In the genomic region with DNA sequence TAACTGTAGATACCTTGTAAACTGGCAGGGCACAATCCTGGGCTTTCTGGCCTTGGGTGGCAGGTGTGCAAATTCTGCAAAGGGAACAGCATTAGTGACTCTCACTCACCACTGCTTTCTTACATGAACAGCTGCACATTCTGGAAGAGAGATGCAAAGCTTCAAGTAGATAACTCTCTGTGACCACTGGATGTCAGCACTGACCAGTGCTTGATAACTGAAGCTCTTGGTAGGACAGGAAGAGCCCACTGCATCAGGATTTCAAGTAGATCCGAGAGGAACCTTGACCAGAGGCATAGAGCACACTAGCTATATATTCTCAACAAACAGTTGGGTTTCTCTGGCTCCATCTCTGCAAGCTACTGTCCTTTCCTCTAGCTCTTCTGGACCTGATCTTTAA, we compare ENCODE assay signal across 16 mouse cellular contexts. TPM values are rescaled to one million over a fixed set of nuclear protein-coding genes. Genes with fewer than 3 reads are reported as not detected.
DNase-seq lines count a peak whose midpoint lies in the region; ATAC-seq and TF ChIP-seq lines count a peak whose summit lies in the region.
"Had no signal": no experiment of that assay in that cellular context is flagged by ENCODE, and none has a peak within 500 bp of the region (broad histone marks: within the 10 kb centered on the region; RNA-seq: fewer than 3 reads in every experiment).

No protein-coding gene starts in this region.

- no peak for DNase-seq in frontal cortex, postnatal 25 days (ENCODE audit: low spot score in 2 of 2)
- DNase-seq in layer of hippocampus, adult 2 months (ENCODE audit: low spot score in 2 of 2), result no peak
- DNase-seq in layer of hippocampus, adult 8-10 months (ENCODE audit: low spot score in 2 of 2), result no peak
- DNase-seq in 3T3-L1 (ENCODE audit: low read depth, low spot score), result peak; percentile 41
- no peak for DNase-seq in MEL (ENCODE audit: low read depth, low spot score)
- DNase-seq in ovary, postnatal 10 days (ENCODE audit: low spot score), result no peak
- DNase-seq: cerebellum, adult 11 months; cerebellum, postnatal 36 days; gastrocnemius, postnatal 36 days; kidney, adult 11 months; lung, adult 18-20 months had no signal

- H3K27me3 ChIP-seq in MEL (ENCODE audit: control insufficient read depth in 1 of 2, insufficient read depth in 2 of 2, low read length in 2 of 2), result no peaks in the 10 kb centered on the region; a peak in 1 of 4 replicates
- H3K27me3 ChIP-seq: hindbrain, embryonic 13.5 days; neural tube, embryonic 12.5 days had no signal

- peak; percentile 66 for TF ChIP-seq CTCF in layer of hippocampus, adult 2 months (conservative IDR thresholded peaks at IDR 0.05)
- peak in 2 of 3 experiments; percentile 11 to 56; a peak in 2 of 6 replicates for TF ChIP-seq CTCF in MEL (IDR thresholded peaks at IDR 0.05 in 2 of 3, conservative IDR thresholded peaks at IDR 0.05 in 1 of 3; ENCODE audit: control insufficient read depth in 1 of 3, insufficient read depth in 1 of 3, low read depth in 2 of 3, low read length in 3 of 3, poor library complexity in 1 of 3, severe bottlenecking in 1 of 3)

- peaks cover 7 to 14% of the 10 kb centered on the region in 2 experiments for H3K4me1 ChIP-seq in MEL (ENCODE audit: control insufficient read depth in 1 of 2, insufficient read depth in 2 of 2, low read length in 2 of 2)
- H3K4me1 ChIP-seq: hindbrain, embryonic 13.5 days; limb, embryonic 12.5 days; neural tube, embryonic 12.5 days had no signal

- 0 out of 2 replicates have a peak, but pooled peaks have one; percentile 59 for ATAC-seq in frontal cortex, adult (ENCODE audit: low TSS enrichment)
- ATAC-seq in granulocyte monocyte progenitor cell, adult 5-6 weeks (replicated peaks; ENCODE audit: poor library complexity, severe bottlenecking), result no peak

- TF ChIP-seq POLR2A in MEL (IDR thresholded peaks at IDR 0.05; ENCODE audit: control insufficient read depth in 1 of 2, insufficient read depth in 1 of 2, low read depth in 1 of 2, low read length in 2 of 2, poor library complexity in 1 of 2), result no peak

- H3K79me2 ChIP-seq in MEL (ENCODE audit: control insufficient read depth, insufficient read depth, low read length, poor library complexity), result no peaks in the 10 kb centered on the region

- no peak for TF ChIP-seq EP300 in MEL (IDR thresholded peaks at IDR 0.05; ENCODE audit: low read depth in 1 of 2, low read length in 2 of 2)

- no peak overlapping the region for H3K9ac ChIP-seq in MEL (ENCODE audit: control insufficient read depth, low read depth, low read length, poor library complexity, severe bottlenecking)
- H3K9ac ChIP-seq: hindbrain, embryonic 13.5 days; limb, embryonic 12.5 days; neural tube, embryonic 12.5 days had no signal

- peaks cover 0 to 11% of the 10 kb centered on the region in 2 experiments; a peak in 2 of 4 replicates for H3K36me3 ChIP-seq in MEL (ENCODE audit: control insufficient read depth in 1 of 2, insufficient read depth in 2 of 2, low read length in 2 of 2)
- H3K36me3 ChIP-seq: hindbrain, embryonic 13.5 days; limb, embryonic 12.5 days; neural tube, embryonic 12.5 days had no signal

- H3K4me3 ChIP-seq in layer of hippocampus, adult 2 months, result no peak overlapping the region
- no peak overlapping the region for H3K4me3 ChIP-seq in MEL (ENCODE audit: control insufficient read depth in 1 of 2, insufficient read depth in 1 of 2, low read depth in 2 of 2, low read length in 2 of 2)
- H3K4me3 ChIP-seq: hindbrain, embryonic 13.5 days; limb, embryonic 12.5 days; neural tube, embryonic 12.5 days had no signal

- no peaks in the 10 kb centered on the region for H3K9me3 ChIP-seq in MEL (replicated peaks; ENCODE audit: insufficient read depth, low read length)
- H3K9me3 ChIP-seq: hindbrain, embryonic 13.5 days; neural tube, embryonic 12.5 days had no signal

- no peak overlapping the region for H3K27ac ChIP-seq in layer of hippocampus, adult 2 months
- H3K27ac ChIP-seq in MEL (ENCODE audit: control insufficient read depth, low read depth, low read length), result no peak overlapping the region
- H3K27ac ChIP-seq: hindbrain, embryonic 13.5 days; limb, embryonic 12.5 days; neural tube, embryonic 12.5 days had no signal

- peak; percentile 59 for TF ChIP-seq RAD21 in MEL (IDR thresholded peaks at IDR 0.05; ENCODE audit: low read depth, low read length)

TF ChIP-seq in MEL, 35 proteins besides CTCF, POLR2A, EP300 and RAD21:
- peak; percentile 32; the same call in 1 of the 2 replicates for TF ChIP-seq ZC3H11A (IDR thresholded peaks at IDR 0.05; ENCODE audit: low read depth, low read length)
- no peak for TF ChIP-seq USF1 (IDR thresholded peaks at IDR 0.05; ENCODE audit: low read depth, low read length)
- no peak for TF ChIP-seq BHLHE40 (IDR thresholded peaks at IDR 0.05; ENCODE audit: borderline replicate concordance, low read depth, low read length)
- TF ChIP-seq CHD2 (IDR thresholded peaks at IDR 0.05; ENCODE audit: low read length), result no peak
- no peak for TF ChIP-seq KAT2A (conservative IDR thresholded peaks at IDR 0.05; ENCODE audit: low read depth, low read length)
- no peak for TF ChIP-seq ZMIZ1 (IDR thresholded peaks at IDR 0.05; ENCODE audit: low read depth, low read length)
- TF ChIP-seq HCFC1 (IDR thresholded peaks at IDR 0.05; ENCODE audit: low read depth, low read length), result no peak
- no peak for TF ChIP-seq POLR2AphosphoS5 (IDR thresholded peaks at IDR 0.05; ENCODE audit: borderline replicate concordance, low read depth, low read length)
- no peak for TF ChIP-seq TCF12 (IDR thresholded peaks at IDR 0.05; ENCODE audit: low read depth, low read length)
- TF ChIP-seq SMC3 (IDR thresholded peaks at IDR 0.05; ENCODE audit: low read depth, low read length), result peak; percentile 48
- no peak for TF ChIP-seq ETS1 (IDR thresholded peaks at IDR 0.05; ENCODE audit: low read depth, low read length)
- no peak for TF ChIP-seq JUND (IDR thresholded peaks at IDR 0.05; ENCODE audit: low read depth, low read length)
- TF ChIP-seq E2F4 (IDR thresholded peaks at IDR 0.05; ENCODE audit: borderline replicate concordance, low read depth, low read length), result no peak
- TF ChIP-seq GATA1 (IDR thresholded peaks at IDR 0.05; ENCODE audit: low read depth, low read length), result no peak
- no peak for TF ChIP-seq POLR2AphosphoS2 (IDR thresholded peaks at IDR 0.05; ENCODE audit: low read length)

RNA-seq across cellular contexts. Expression of gene Pdzd8, which starts 34.4 kb away (rescaled TPM):
- total RNA-seq in layer of hippocampus, adult 2 months (2021), result 10 to 100 TPM; 48.7 to 49.7 TPM
- total RNA-seq in layer of hippocampus, adult 8-10 months (2022), result 10 to 100 TPM; 44.8 to 51.3 (median 50.1) TPM
- total RNA-seq in MEL (2012; rRNA removed), result 49.8 and 52.1 TPM in 2 replicates
- 100 to 1,000 TPM in 1 of 2 experiments, 10 to 100 TPM in 1; 46.4 to 137 TPM for polyA plus RNA-seq in MEL (2012; ENCODE audit: insufficient read depth in 1 of 2, insufficient read length in 2 of 2, low read depth in 1 of 2, low replicate concordance in 2 of 2, missing spikeins in 1 of 2)
- 46.8 and 51.9 TPM in 2 replicates for total RNA-seq in granulocyte monocyte progenitor cell, adult 5-6 weeks (2014; fragmentation: Nextera tagmentation)
- total RNA-seq in granulocyte monocyte progenitor cell, adult 5-6 weeks (2017), result 57.6 and 59.1 TPM in 2 replicates

RNA-seq across cellular contexts. Expression of gene Rps12-ps3, which starts 57.9 kb away (rescaled TPM):
- 100 to 1,000 TPM; 249 to 342 TPM for total RNA-seq in layer of hippocampus, adult 2 months (2021)
- total RNA-seq in layer of hippocampus, adult 8-10 months (2022), result 100 to 1,000 TPM; 166 to 376 (median 279) TPM
- total RNA-seq in MEL (2012; rRNA removed), result 348 and 662 TPM in 2 replicates
- 1,000 to 10,000 TPM in 1 of 2 experiments, not detected in 1; 4,283 TPM for polyA plus RNA-seq in MEL (2012; ENCODE audit: insufficient read depth in 1 of 2, insufficient read length in 2 of 2, low read depth in 1 of 2, low replicate concordance in 2 of 2, missing spikeins in 1 of 2)
- total RNA-seq in granulocyte monocyte progenitor cell, adult 5-6 weeks (2014; fragmentation: Nextera tagmentation), result 373 and 396 TPM in 2 replicates
- 747 and 1,107 TPM in 2 replicates for total RNA-seq in granulocyte monocyte progenitor cell, adult 5-6 weeks (2017)
